Mouse (Mus musculus) kidney, embryonic 15.5 days (tissue): ENCODE data around the gene Prkcz. TPM values are rescaled to one million over a fixed set of nuclear protein-coding genes. Genes with fewer than 3 reads are reported as not detected.
"Not testable (repeated sequence)": the region's sequence is repeated elsewhere in the genome, so short reads cannot be mapped to it uniquely, and the experiment has no call there.

Experiments
- ATAC-seq: fragments of 200-750 bp; cut with Nextera tagmentation; replicated peaks from 2 replicates; pipeline ENCODE4 v1.8.0; 2017; ENCODE audit warnings: moderate TSS enrichment; ENCODE audit not compliant: low FRiP score
- H3K27ac ChIP-seq: fragments of 300-500 bp; sonication (generic); 2 replicates; pipeline ENCODE4 v1.5.1; 2015; ENCODE audit warnings: mild to moderate bottlenecking, inconsistent platforms
- H3K27me3 ChIP-seq: fragments of 300-500 bp; sonication (generic); 2 replicates; pipeline ENCODE4 v1.6.1; 2015; ENCODE audit warnings: inconsistent platforms
- H3K36me3 ChIP-seq: fragments of 300-500 bp; sonication (generic); 2 replicates; pipeline ENCODE4 v1.6.1; 2015; ENCODE audit warnings: inconsistent platforms
- H3K4me1 ChIP-seq: fragments of 300-500 bp; sonication (generic); 2 replicates; pipeline ENCODE4 v1.6.1; 2015; ENCODE audit warnings: inconsistent platforms
- H3K4me2 ChIP-seq: fragments of 300-500 bp; sonication (generic); 2 replicates; pipeline ENCODE4 v1.6.1; 2015; ENCODE audit warnings: moderate library complexity, mild to moderate bottlenecking, inconsistent platforms
- H3K4me3 ChIP-seq: fragments of 300-500 bp; sonication (generic); replicated peaks from 2 replicates; pipeline ENCODE4 v1.5.1; 2015; ENCODE audit warnings: mild to moderate bottlenecking, inconsistent platforms
- H3K9ac ChIP-seq: fragments of 300-500 bp; sonication (generic); 2 replicates; pipeline ENCODE4 v1.6.1; 2015; ENCODE audit warnings: mild to moderate bottlenecking, inconsistent platforms
- H3K9me3 ChIP-seq: fragments of 300-500 bp; sonication (generic); replicated peaks from 2 replicates; pipeline ENCODE4 v1.6.1; 2016; ENCODE audit warnings: inconsistent platforms
- WGBS: fragments of 180-500 bp; shearing (Covaris S2); methylation state at CpG from one replicate; pipeline ENCODE4 v1.1.7; 2015; ENCODE audit warnings: mixed read lengths; 5-methylcytosine and 5-hydroxymethylcytosine counted together
- polyA plus RNA-seq: library from polyadenylated mRNA; unstranded; fragments of >200 nt; fragmentation: Nextera tagmentation; extraction: Ambion mirVana; gene quantifications from 2 replicates; pipeline ENCODE4 v1.2.1, GENCODE M21; 2015

The Prkcz gene
- polyA plus RNA-seq, 1 experiment from 2014 or later: 16.6 TPM

DNA sequence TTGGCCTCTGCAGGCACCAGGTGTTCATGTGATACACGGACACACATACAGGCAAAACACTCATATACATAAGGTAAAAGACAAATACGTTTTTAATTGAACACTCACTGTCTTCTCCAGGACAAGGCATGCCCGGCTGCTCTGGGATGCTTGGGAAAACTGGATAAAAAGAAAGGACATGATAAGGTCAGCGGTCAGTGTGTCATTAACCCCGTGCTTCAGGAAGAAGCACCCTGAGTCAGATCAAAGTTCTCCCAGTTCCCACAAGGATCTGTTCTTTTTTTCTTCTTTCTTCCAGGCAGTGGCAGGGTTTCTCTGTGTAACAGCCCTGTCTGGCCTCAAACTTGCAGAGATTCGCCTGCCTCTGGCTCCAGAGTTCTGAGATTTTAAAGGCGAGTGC, 6.6 kb downstream of the Prkcz start:
- no peaks in the 10 kb centered on the region for H3K9me3 ChIP-seq
- peaks cover 1% of the 10 kb centered on the region for H3K4me1 ChIP-seq
- H3K4me3 ChIP-seq: no peak overlapping the region
- H3K4me2 ChIP-seq: no peak overlapping the region
- no peak for ATAC-seq
- H3K27ac ChIP-seq: no peak overlapping the region
- H3K27me3 ChIP-seq: peaks cover 18% of the 10 kb centered on the region
- no peak overlapping the region for H3K9ac ChIP-seq
- H3K36me3 ChIP-seq: no peaks in the 10 kb centered on the region
- 66% methylated on average over 7 of the region's 7 CpGs for WGBS

DNA sequence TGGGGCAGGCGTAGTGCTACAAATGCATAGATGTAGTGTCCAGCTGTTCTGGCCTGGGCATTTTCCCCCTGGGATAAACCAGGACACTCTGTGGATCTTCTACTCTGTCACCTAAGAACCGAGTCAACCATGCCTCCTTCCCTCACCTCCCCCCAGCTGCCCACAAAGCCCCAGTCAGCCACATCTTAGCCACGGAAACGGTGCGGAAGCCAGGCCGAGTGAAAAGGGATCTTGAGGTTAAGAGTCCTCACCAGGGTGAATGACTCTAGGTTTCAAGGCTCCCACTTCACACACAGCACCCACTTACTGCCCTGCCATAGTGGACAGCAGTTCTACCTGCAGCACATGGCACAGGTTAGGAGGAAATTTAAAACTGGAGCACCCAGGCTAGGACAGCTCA, 7.1 kb downstream of the Prkcz start:
- H3K36me3 ChIP-seq: no peaks in the 10 kb centered on the region
- H3K9ac ChIP-seq: no peak overlapping the region
- no peak overlapping the region for H3K4me2 ChIP-seq
- no peaks in the 10 kb centered on the region for H3K4me1 ChIP-seq
- H3K4me3 ChIP-seq: no peak overlapping the region
- no peaks in the 10 kb centered on the region for H3K9me3 ChIP-seq
- WGBS: 78% methylated on average over 6 of the region's 6 CpGs
- H3K27ac ChIP-seq: no peak overlapping the region
- peaks cover 13% of the 10 kb centered on the region for H3K27me3 ChIP-seq
- no peak for ATAC-seq

DNA sequence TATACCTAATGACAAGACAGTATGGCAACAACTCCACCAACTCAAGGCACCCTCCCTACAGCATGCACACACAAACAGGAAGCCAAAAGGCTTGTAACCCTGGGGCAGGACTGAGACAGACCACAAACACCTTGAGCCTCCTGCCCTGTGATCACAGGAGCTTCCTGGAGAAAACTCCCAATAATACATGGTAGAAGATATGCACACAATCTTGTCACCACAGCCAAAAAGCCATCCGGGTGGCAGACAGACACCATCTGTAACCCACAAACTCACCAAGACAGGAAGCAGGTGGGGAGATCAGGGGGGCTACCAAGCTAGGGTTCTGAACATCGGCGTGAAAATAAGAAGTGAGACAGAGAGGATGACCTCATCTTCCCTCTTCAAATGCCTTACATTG, 8.6 kb downstream of the Prkcz start:
- no peak overlapping the region for H3K9ac ChIP-seq
- H3K4me1 ChIP-seq: no peaks in the 10 kb centered on the region
- WGBS: 89% methylated on average over 3 of the region's 3 CpGs
- H3K27ac ChIP-seq: no peak overlapping the region
- no peak overlapping the region for H3K4me3 ChIP-seq
- ATAC-seq: no peak
- no peak overlapping the region for H3K4me2 ChIP-seq
- no peaks in the 10 kb centered on the region for H3K9me3 ChIP-seq
- no peaks in the 10 kb centered on the region; the same call in 1 of the 2 replicates for H3K27me3 ChIP-seq
- no peaks in the 10 kb centered on the region for H3K36me3 ChIP-seq

GRCm38 (mm10) chr4:155346350-155346749, 14.8 kb downstream of the Prkcz start:
- Histone ChIP-seq H3K36me3 (no peaks in the 10 kb centered on the region), H3K4me3 (no peak overlapping the region), H3K9me3 (no peaks in the 10 kb centered on the region), H3K27me3 (peaks cover 48% of the 10 kb centered on the region), H3K27ac (no peak overlapping the region), H3K9ac (no peak overlapping the region), H3K4me2 (no peak overlapping the region), H3K4me1 (peaks cover 15% of the 10 kb centered on the region)
- 91% methylated on average over 12 of the region's 12 CpGs for WGBS
- ATAC-seq: no peak

DNA sequence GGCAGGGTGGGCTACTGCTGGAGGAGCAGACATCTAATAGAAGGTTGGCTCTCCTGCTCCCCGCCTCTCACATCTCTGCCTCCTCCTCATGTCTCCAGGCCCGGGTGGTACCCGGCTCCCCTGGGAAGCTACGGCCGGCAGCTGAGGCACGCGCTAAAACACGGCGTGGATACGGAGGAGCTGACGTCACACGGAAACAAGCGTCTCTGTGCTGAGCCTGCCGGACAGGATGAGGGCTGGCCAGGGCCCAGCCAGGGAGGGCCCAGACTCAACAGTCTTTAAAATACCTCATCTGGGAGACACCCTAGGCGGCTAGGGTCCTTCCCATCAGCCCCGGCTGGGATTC, 15.6 kb downstream of the Prkcz start:
- Histone ChIP-seq H3K36me3 (no peaks in the 10 kb centered on the region), H3K4me2 (peak overlapping the region; percentile 85), H3K9me3 (no peaks in the 10 kb centered on the region), H3K9ac (peak overlapping the region; percentile 24; the same call in 1 of the 2 replicates), H3K4me3 (peak overlapping the region; percentile 50), H3K27ac (no peak overlapping the region), H3K27me3 (peaks cover 48% of the 10 kb centered on the region), H3K4me1 (peaks cover 15% of the 10 kb centered on the region)
- peak; percentile 80; the same call in 1 of the 2 replicates for ATAC-seq
- 2% methylated on average over 16 of the region's 16 CpGs for WGBS

DNA sequence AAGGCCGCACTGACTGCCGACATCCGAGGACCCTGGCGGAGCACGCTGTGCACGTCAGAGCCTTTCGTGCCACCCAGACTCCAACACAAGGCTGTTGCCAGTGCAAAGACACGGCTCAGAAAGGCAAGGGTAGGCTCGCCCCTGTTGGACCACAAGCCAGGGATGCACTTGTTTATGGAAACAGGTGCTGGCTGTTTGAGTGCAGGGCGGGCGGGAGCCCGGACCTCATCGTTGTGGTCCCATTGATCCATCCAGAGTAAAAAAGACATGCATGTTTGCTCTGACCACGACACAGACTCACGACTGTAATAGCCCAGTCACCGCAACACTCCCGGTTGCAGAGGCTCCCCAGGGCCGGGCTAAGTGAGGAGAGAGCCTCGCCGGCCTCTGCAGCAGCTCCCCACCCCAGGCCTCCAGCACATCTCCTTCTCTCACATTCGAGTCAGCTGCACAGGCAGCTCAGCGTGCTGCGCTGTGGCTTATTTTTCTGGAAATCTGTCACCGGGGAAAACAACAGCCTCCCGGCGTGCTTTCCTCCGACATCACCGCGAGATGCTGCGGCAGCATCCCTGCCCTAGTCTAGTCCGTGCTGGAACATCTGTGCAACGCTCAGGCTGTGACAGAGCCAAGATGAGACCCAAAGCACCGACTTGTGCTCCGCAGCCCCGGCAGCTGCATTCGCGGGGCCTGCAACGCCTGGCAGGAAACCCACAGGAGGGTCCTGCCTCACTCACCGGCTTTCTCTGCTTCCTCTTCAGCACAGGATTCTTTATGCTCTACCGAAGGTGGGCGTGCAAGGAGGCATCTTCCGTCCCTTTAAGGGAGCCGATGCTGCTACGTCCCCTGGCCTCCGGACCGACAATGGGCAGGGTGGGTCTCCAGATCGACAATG, 16.2 kb downstream of the Prkcz start:
- 13% methylated on average over 47 of the region's 47 CpGs for WGBS
- Histone ChIP-seq H3K9me3 (no peaks in the 10 kb centered on the region), H3K4me1 (peaks cover 15% of the 10 kb centered on the region), H3K27ac (no peak overlapping the region), H3K9ac (0 out of 2 replicates have a peak overlapping the region, but pooled peaks have one; percentile 24), H3K36me3 (no peaks in the 10 kb centered on the region), H3K4me3 (peak overlapping the region; percentile 50), H3K4me2 (peak overlapping the region; percentile 85), H3K27me3 (peaks cover 48% of the 10 kb centered on the region)
- ATAC-seq: no peak

DNA sequence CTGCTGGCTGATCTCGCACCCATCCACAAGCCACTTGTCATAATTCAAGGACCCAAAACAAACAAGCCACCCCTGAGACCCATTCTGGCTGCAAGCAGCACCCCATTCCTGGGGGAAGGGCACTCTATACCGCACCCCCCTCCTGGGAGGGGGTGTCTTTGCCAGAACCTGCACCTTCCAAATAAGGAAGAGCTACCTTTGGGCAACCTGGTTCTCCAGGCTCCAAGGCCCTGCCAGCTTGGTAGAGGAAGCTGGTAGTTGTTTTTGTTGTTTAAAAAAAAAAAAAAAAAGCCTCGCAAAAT, 16.9 kb downstream of the Prkcz start:
- 52% methylated on average over 3 of the region's 3 CpGs for WGBS
- Histone ChIP-seq H3K27ac (no peak overlapping the region), H3K27me3 (peaks cover 48% of the 10 kb centered on the region), H3K4me3 (no peak overlapping the region), H3K4me2 (no peak overlapping the region; the same call in 1 of the 2 replicates), H3K36me3 (no peaks in the 10 kb centered on the region), H3K4me1 (peaks cover 15% of the 10 kb centered on the region), H3K9ac (no peak overlapping the region), H3K9me3 (no peaks in the 10 kb centered on the region)
- ATAC-seq: no peak

DNA sequence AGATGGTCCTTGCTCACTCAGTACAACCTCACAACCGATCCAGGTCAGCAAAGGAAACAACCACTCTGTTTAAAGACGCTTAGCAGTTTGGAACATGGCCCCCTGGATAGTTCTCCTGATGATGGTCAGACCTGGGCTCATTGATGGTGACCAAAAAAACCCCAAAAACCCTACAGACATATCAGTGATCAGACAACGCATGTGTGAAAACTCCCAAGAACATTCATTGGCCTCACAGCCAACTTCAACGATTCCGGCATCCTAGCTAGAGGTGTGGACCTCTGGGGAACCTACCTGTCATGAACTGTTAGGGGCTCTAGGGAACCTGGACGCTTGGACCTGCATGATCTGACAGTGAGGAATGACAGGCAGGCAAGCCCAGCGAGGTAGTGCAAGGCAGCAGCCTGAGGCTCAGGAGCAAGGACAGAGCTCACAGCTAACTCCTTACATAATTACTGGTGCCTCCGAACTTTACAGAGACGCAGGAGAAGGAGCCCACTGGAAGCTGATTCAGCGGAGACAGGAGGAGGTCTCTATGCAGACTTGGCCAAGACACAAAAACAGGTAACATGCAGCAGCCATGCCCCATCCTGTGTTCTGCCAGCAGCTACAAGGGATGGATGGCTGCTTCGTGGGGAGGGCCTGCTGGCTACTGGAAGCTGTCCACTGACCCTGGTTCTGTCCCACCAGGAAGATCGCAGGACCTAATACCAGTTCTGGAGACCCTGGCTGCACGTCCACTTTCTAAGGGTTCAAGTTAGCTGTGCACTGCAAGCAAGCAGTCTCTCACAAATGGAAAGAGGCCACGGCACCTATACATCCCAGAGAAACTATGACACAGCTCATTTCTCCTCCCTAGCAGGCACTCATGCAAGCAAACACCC, 17.5 kb downstream of the Prkcz start:
- WGBS: 83% methylated on average over 14 of the region's 14 CpGs
- H3K27me3 ChIP-seq: peaks cover 48% of the 10 kb centered on the region
- H3K4me3 ChIP-seq: no peak overlapping the region
- H3K4me2 ChIP-seq: no peak overlapping the region
- no peak overlapping the region for H3K9ac ChIP-seq
- ATAC-seq: no peak
- no peak overlapping the region for H3K27ac ChIP-seq
- H3K9me3 ChIP-seq: no peaks in the 10 kb centered on the region
- H3K36me3 ChIP-seq: no peaks in the 10 kb centered on the region
- peaks cover 15% of the 10 kb centered on the region for H3K4me1 ChIP-seq

GRCm38 (mm10) chr4:155336284-155337050, 24.7 kb downstream of the Prkcz start:
- H3K4me1 ChIP-seq: no peaks in the 10 kb centered on the region
- no peaks in the 10 kb centered on the region for H3K27me3 ChIP-seq
- H3K27ac ChIP-seq: no peak overlapping the region
- H3K4me2 ChIP-seq: no peak overlapping the region
- no peak for ATAC-seq
- 86% methylated on average over 12 of the region's 12 CpGs for WGBS
- no peaks in the 10 kb centered on the region for H3K36me3 ChIP-seq
- no peaks in the 10 kb centered on the region for H3K9me3 ChIP-seq
- no peak overlapping the region for H3K9ac ChIP-seq
- no peak overlapping the region for H3K4me3 ChIP-seq

DNA sequence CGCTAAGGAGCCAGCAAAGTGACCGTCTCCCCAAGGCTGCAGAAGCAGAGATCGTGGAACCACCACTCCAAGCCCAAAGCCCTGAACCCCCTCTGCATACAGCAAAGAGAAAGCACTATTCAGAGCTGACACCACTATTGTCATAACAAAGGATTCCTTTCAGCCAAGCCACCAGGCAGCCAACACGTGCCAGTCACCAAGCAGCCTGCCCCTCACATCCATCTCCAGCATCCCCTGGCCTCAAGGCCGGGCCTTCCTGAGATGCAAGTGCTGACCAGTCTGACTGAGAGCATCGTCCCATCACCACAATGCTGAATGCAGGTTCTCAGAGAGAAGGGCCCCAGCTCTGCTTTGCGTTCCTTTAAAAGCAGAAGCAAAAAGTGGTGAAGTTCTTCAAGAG, 28.9 kb downstream of the Prkcz start:
- Histone ChIP-seq H3K27me3 (no peaks in the 10 kb centered on the region), H3K4me2 (no peak overlapping the region), H3K4me1 (no peaks in the 10 kb centered on the region), H3K9me3 (no peaks in the 10 kb centered on the region), H3K9ac (no peak overlapping the region), H3K4me3 (no peak overlapping the region), H3K27ac (no peak overlapping the region), H3K36me3 (no peaks in the 10 kb centered on the region)
- 65% methylated on average over 7 of the region's 7 CpGs for WGBS
- no peak for ATAC-seq

DNA sequence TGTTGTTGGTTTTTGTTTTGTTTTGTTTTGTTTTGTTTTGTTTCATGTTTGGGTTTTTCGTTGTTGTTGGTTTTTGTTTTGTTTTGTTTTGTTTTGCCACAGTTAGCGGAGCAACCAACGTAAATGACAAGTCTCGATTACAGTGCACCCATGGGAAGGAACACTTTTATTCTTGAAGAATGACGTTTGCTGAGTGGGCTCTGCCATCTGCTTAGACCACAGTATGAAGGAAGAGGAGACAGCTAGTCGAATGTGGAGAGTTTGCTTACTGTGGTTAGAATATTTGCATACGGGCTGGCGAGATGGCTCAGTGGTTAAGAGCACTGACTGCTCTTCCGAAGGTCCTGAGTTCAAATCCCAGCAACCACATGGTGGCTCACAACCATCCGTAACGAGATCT, 32.8 kb downstream of the Prkcz start:
- not testable (repeated sequence) for H3K9ac ChIP-seq, H3K27ac ChIP-seq, H3K27me3 ChIP-seq, H3K36me3 ChIP-seq, H3K4me2 ChIP-seq, H3K4me1 ChIP-seq, ATAC-seq, H3K9me3 ChIP-seq, H3K4me3 ChIP-seq
- 90% methylated on average over 11 of the region's 11 CpGs for WGBS

GRCm38 (mm10) chr4:155325773-155326172, 35.4 kb downstream of the Prkcz start:
- Histone ChIP-seq H3K9me3 (no peaks in the 10 kb centered on the region), H3K36me3 (no peaks in the 10 kb centered on the region), H3K4me2 (no peak overlapping the region), H3K4me1 (peaks cover 1% of the 10 kb centered on the region; the same call in 1 of the 2 replicates), H3K27ac (no peak overlapping the region), H3K9ac (no peak overlapping the region), H3K27me3 (no peaks in the 10 kb centered on the region), H3K4me3 (no peak overlapping the region)
- WGBS: 61% methylated on average over 5 of the region's 5 CpGs
- no peak for ATAC-seq
